Mouse (Mus musculus) naive thymus-derived CD4-positive, alpha-beta T cell, adult 2 months (primary cell): ENCODE data around the gene Lcp1.
A peak's percentile ranks its signal among the peaks of the same experiment; 100 is the strongest.

ENCODE experiments used
- DNase-seq: peaks from one replicate; pipeline ENCODE4 v3.0.0-alpha.2; 2011; ENCODE audit warnings: low read depth

Gene Lcp1

DNA sequence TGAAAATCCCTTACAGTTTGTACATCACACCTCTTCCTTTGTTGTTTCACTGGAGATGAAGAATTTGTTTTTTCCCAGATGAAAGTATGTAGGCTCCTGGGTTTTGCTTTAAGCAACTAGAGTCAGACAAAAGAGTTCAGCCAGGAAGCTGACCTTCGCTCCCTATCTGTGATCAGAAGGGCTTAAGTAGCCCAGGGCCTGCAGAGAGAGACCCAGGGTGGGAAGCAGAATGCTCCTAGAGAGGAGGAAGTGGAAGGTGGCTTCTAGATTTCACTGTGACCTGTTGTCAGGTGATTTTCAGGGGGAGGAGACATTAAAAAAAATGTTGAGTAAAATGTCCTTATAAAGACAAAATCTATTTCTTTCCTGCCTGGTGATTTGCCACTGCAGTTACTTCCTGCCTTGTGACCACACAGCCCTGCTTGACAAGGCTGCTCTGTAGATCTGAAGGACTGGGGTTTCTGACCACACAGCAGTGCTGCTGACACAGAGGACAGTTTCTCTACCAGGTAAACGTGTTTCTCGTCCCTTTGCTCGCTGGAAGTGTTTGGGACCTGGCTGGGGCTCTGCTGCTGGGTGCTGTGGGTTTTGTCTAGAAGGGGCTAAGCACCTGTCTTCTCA is 45.6 kb downstream of the Lcp1 start:
- peak; percentile 84 for DNase-seq

DNA sequence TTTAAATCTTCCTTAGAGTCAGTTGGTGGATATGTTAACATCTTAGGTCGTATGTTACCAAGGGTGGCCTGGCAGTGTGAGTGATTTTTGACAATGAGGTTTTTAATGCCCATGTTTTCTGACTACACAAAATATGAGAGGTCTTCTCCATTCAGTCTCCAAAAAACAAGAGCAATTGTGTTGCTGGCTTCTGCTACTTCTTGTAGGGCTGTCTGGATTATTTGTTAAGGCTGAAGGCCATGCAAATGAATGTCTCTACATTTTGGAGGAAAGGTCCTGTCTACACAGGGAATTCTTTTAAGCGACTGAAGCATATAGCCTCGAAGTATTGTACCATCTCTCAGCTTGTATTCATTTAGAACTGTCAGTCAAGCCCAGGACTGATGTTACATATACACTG is 46.5 kb downstream of the Lcp1 start:
- peak; percentile 22 for DNase-seq

DNA sequence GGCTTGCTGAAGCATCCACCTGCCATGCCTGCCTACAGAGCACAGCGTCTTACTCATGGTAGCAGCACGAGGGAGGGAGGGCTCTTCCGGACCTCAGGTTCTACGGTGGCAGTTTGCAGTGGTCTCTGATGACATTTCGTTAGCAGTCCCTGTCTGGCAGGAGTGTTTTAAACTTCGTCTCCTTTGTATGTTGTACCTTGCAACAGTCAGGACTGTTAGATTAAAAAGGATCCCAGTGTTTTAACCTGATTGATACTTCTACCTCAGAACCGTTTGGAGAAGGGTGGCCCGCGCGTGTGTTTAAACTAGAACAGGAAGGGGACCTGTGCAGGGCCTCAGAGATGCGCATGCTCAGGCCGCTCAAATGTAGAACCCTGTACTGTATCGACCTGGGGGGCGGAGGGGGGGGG is 47.5 kb downstream of the Lcp1 start:
- DNase-seq, result peak; percentile 87

DNA sequence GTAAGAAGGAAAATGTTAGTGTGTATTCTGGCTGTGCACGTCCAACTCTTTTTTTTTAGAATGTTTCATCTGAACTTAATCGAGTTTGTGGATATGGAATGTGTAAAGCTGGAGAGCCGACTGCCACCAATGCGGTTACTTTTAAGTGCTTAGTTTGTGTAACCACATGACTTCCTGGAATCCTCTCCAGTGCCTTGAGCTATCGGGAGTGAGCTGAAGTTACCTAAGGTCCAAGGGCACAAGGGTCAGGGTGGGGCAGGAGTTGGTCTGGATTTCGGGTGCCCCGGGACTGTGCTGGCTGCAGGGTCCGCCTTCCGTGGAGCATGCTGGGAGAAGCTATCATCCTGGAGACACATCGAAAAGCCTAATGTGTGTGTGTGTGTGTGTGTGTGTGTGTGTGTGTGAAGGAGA is 47.9 kb downstream of the Lcp1 start:
- DNase-seq, result peak; percentile 81

DNA sequence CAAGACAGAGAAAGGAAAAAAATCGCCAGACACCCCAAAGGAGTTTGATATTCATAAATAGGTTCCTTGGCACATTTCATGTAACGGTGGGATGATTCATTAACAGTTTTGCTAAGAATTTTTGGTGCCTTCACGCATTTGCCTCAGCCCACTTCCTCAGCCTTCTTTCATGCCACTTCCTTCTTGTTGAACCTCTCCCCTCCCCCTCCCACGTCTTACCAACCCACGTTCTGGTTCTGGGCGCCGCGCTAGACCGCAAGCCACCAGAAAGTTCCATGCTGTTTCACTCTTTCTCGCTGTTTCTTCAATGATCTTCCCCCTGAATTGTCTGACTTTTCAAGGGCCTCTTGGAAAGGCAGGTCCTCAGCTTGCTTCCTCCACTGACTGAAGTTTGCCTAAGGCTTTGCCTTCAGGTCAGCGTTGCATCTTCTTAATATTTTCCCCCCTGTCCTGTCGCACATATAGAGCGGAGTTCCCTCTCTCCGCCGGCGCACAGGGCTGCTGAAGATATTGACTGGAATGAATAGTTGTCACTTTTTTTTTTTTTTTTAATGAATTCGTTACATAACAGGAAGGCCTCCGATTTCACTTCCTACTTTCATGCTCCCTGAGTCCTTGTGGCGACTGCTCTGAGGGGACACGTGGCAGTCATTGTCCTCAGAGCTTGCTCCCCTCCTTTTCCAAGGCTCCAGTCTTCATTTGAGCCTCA is 48.5 kb downstream of the Lcp1 start:
- DNase-seq, result peak; percentile 94

DNA sequence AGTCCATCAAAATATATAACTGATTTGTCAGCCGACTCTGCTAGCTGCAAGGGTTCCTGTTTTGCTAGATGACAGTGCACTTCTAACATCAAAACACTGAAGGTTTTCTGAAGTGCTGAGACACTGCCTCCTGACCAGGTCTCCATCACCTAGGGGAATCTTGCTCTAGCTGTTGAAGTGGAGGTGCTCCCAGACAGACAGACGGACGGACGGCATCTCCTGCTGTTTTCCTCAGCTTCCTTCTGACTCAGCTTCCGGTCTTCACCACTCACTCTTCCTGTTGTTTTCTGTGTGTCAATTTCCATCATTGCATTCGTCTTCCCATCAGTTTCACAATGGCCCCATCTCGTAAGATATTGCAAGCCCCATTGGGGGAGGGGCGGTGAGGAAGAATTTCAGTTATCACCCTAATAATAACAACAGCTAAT is 49.7 kb downstream of the Lcp1 start:
- peak; percentile 52 for DNase-seq

DNA sequence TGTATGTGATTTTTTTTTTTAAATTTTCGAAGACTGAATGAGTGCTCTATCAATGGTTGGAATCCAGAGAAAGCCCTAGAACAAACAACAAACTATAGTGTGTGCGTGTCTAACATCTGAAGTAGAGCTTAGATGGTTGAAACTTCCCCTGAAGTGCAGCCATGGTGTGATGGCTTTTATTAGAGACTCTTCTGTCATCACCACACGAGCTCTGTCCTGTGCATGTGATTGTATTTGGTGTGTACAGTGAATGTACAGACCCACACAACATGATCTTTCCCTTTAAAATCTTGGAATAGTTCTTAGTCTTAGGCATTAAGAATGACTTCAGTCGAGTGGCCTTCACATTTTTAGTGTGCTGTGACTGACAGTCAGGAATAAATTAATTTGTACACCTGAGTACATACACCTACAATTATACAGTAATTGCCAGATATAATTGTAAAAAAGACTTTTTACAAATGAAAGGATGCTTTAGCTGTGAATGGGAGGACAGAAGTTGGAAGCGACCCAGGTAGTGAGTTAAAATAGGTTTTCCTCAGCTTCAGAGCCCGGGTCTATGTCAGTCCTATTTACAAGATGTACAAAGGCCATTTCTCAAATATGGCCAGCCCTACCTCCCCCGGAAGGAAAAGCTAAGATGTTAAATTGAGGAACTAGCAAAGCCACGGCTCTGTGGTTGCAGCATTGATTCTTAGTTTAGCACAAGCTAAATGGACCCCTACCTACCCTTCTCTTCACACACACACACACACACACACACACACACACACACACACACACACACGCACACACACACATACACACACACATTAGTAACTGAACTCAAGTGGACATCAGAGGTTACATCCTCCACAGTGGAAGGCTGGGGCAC is 50.4 kb downstream of the Lcp1 start:
- peak; percentile 28 for DNase-seq

DNA sequence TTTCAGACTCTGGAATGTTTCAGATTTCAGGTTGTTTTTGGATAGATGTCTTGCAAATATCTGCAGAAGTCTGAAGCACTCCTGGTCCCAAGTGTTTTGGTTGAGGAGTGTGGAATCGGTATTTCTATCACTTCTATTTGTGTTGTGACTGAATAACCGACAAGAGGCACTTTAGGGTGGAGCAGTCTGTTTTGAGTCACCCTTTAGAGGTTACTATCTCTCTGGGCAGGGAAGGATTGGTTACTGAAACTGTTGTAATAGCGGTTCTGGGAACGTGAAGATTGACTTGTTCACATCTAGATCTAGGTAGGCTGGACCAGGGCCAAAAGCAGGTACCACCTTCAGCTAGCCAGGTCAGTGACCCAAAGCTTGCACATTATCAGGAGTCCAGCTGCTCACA is 51.5 kb downstream of the Lcp1 start:
- peak; percentile 26 for DNase-seq

DNA sequence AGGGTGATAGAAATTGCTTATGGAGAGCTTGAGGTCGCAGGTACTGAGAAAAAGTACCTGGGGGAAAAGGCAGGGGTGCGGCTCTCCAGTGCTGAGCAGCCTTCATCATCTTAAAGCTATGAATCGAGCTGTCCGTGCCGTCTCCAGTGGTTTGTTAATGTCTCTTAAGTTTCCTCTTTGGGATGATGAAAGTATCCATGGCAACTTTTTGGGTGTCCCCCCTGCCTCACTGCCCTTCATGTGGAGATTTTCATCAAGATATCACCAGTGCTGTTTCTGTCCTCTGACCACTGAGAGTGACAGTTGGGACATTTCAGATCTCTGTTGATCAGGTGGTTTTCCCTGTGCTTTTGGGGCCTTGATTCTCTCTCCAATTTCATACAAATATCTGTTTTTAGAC is 51.9 kb downstream of the Lcp1 start:
- DNase-seq, result peak; percentile 19

DNA sequence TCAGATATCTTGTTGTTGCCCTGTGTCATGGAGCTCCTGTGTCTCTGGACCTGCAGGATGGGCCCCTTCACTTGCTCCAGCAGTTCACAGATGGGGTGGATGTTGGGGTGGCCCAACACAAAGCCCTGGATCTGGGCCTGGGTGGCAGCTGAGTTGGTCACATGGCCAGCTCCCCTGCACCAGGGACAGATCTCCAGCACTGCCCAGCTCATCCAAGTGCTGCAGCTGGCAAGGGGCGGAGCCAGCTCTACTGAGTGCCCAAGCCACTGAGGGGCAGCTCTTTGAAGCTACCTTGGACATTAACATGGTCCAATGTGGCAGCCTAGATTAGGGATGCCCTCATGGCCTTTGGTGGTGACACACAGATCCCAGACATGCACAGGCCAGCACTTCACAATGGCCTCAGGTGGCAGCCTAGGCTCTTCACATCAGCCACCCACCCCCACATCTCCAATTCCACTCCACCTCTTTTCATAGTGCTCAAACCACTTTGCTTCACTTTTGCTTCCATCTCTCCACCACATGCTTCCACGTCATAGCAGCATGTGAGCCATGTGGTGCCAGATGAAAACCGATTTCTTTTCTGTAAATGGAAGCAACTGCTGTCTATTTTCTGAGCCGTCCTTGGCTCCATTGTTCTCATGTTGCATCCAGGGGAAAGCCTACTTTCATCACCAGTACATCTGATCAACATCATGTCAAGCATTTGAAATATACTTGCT is 53.3 kb downstream of the Lcp1 start:
- DNase-seq, result peak; percentile 33

DNA sequence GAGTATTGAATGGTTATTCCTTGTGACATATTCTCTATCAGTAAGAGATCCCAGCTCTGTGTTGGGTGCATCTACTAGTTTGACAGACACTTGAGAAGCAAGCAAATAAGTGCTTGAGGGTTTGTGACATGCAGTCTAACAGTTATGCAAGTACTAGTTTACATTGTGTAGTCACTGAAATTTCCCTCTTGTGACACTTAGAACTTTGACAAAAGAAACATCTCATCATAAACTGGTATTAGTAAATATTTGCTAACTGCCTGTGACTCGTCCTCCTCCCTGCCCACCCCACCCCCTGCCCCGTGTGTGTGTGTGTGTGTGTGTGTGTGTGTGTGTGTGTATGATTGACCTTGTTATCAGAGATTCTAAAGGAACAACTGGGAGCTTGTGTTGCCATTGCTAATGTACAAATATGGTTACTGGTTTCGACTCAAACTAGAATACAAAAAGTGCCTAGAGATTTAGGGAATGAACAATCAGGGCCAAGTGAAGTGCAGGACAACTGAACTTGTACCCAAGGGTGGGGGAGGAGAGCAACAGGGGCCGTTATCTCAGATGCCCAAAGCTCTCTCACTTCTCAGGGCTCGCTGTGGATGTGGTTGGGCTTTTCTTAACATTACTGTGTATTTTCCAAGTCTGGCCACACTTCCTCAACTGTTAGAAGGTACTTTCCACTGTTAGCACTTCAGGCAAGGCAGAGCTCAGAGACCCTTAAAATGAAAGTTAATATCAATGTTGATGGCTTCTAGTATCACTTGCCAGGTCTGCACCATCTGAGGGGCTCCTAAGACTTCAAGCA is 55.1 kb downstream of the Lcp1 start:
- peak; percentile 43 for DNase-seq

DNA sequence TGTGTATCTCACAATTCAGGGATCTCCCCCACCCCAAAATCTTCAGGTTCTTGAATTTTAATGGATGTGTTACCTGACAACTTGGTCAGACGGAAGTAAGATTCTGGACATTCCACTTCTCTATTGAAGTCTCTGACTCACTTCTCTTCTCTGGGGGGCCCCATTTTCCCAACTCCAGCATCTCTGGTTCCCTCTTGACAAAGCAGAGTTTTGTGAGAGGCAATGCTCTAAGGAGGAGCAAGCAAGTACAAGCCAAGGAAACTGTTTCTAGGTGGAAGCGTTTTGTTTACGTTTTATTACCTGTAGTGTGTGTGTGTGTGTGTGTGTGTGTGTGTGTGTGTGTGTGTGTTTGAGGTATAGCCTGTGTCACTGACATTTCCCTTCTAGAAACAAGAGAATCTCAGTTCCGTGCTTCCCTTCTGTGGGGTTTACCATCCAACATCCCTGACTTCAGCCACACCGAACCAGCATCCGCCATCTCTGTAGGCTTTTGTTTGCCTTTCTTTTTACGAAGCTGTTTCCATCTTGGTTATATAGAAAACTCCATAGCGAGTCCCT is 56.0 kb downstream of the Lcp1 start:
- DNase-seq, result peak; percentile 53

DNA sequence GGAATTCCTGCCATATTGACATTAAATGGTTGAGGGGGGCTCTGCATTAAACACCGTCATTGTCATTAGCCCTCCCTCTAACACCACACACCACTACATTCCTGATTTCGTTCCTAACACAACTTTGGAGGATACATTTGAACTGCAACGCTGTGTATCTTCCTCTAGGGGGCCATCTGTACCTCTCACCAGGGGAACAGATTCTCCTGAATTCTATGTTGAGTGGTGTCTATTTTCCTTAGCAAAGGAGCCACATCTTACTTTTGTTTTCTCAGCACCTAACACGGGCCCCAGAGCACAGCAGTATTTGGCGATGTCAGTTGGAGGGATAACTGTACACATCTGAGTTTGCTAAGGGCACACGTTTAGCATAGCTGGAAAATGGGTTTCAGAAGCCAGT is 57.6 kb downstream of the Lcp1 start:
- peak; percentile 52 for DNase-seq

DNA sequence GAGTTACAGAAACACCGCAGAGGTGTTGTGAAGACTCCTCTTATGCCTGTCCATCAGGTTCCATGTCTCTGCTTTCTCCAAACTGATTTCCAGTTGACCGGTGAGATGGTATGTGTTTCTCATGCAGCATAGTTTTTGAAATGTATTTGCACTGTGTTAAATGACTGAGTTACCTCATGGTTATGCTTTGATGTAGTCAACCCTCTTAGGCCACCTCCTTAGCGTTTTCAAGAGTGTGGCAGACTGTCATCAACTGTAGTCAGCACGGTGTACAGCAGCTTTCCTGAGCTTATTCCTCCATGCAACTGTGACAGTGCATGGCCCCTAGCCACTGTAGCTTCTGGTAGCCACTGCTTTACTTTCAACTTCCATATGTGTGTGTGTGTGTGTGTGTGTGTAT is 58.1 kb downstream of the Lcp1 start:
- DNase-seq, result peak; percentile 39

DNA sequence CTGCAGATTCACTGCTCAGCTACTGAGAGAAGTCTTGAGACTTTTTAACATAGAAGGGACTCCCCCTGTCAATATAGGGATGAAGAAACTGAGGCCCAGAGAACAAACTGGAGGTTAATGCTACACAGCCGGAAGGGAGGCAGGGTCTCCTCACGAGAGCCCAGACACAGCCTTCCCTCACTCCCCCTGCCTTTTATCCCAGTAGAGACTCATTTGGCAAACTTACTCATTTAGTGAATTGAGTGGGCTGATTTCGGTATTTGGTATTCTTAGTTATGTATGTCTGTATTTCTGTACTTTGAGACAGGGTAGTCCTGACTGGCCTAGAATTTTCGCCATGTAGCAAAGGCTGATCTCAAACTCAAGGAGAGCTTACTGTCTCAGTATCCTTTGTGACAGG is 59.8 kb downstream of the Lcp1 start:
- DNase-seq, result no peak

DNA sequence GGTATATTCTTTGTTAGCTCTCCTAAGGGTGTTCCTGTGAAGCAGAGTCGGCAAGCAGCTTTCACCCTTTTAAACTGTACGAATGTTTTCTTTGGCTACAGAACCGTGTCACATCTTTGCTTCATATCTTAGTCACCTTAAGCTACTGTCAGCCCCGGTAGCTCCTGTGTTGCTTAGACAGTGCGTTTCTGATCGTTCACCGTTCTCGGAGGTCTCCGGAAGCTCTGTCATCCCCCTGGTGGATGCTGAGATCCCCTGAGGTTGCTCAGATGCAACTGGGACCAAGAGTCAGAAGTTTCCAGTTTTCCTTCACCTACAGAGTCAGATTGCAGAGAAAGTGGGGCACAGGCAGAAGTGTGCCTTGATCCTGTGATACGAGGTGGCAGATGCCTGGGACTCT is 61.5 kb downstream of the Lcp1 start:
- peak; percentile 42 for DNase-seq

DNA sequence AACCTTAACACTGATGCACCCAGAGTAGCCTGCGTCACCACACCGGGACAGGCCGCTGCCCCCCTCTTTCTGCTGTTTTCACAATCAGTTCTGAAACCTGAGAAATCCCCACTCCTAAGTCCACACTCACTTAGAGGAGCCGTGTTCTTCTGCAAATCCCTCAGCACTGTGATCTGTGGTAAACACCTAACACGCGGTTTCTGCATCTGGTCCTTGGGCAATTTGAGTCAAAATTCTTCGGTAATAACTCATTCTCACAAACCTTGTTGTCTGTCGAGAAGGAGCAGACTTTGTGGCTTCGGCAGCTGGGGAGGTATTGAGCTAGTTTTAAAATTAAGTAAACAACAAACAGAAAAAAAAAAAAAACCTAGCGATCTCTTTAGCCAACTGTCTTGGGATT is 62.0 kb downstream of the Lcp1 start:
- no peak for DNase-seq

DNA sequence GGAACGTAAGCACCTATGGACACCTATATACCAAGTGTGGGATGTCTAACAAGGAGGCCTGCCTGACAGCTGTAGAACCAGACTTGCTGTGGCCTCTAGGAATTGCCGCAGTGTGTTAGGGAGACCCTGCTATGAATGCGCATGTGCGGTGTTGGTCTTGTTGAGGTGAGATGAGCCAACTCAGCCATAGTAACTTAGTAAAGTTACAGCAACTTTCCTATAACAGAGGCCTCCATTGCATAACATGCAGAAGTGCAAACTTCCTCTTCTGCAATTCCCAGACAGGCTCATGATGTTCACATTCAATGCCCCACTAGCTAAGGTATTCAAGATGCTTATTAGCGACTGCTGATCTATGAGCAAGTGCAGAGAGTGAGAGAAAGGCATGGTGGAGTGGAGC is 64.6 kb downstream of the Lcp1 start:
- no peak for DNase-seq

DNA sequence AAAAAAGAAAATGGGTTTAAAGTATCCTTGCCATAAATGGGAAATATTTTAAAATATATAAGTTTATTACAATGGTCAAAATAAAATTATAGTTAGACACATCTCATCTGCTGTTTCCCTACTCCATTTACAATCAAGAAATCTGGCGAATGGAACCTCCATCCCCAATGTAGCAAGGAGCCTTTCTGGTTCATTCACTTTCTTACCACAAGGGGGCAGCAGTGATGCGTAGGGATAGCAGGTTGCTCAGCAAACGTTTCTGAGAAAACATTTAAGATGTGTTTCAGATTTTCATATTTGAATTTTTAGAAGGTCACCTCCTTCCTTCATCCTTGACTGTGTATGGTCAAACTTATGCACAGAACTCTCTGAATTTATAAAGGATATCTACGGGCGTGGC is 66.1 kb downstream of the Lcp1 start:
- peak; percentile 88 for DNase-seq

DNA sequence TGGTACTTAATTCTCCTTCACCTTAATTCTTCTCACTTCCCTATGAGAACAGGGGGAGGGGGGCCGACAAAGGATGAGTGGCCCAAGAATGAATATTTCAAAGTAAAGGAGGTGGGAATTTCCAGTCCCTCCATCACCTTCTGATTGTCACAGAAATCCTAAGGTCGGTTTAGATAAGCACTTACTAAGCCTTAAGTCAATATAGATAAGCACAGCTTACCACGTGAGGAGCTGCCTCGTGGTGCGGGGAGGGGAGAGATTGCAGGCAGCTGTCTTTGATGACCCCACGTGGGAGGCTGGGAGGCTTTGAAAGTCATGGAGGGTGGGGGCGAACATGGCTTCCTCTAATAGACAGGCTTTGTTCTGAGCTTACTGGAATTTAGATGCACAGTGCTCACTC is 66.8 kb downstream of the Lcp1 start:
- DNase-seq, result peak; percentile 54
